Mouse (Mus musculus): ENCODE measurements around the gene Glp1r. TPM values are rescaled to one million over a fixed set of nuclear protein-coding genes. Genes with fewer than 3 reads are reported as not detected.

Glp1r gene
- polyA plus RNA-seq (2014; fragmentation: Nextera tagmentation; extraction: Ambion mirVana) = not detected in 2 replicates

- peak within 1 kb of the TSS; percentile 95 for H3K4me2 ChIP-seq (ENCODE audit: low read depth, severe bottlenecking)
- peak within 1 kb of the TSS; percentile 41 for H3K4me3 ChIP-seq (ENCODE audit: low read depth, low read length)
- peaks cover 44% of the 10 kb centered on the region for H3K27me3 ChIP-seq (ENCODE audit: control insufficient read depth, insufficient read depth, low read length)
- H3K4me1 ChIP-seq (ENCODE audit: control insufficient read depth, insufficient read depth, low read length) = peaks cover 8% of the 10 kb centered on the region; the same call in 1 of the 2 replicates
- H3K9ac ChIP-seq (ENCODE audit: low read length) = peak within 1 kb of the TSS; percentile 45
- DNase-seq (ENCODE audit: low spot score) (peak; percentile 27), ATAC-seq (ENCODE audit: insufficient number of reproducible peaks, low FRiP score, low TSS enrichment, low read depth) (0 out of 2 replicates have a peak, but pooled peaks have one; percentile 60)
- no peak within 1 kb of the TSS for H3K27ac ChIP-seq (replicated peaks; ENCODE audit: low read depth, low read length)
- H3K36me3 ChIP-seq (ENCODE audit: control insufficient read depth, insufficient read depth, low read length) = no peaks in the 10 kb centered on the region
- H3K9me3 ChIP-seq (ENCODE audit: control insufficient read depth, low read length) = no peaks in the 10 kb centered on the region
- 0% methylated on average over 32 of the region's 37 CpGs for WGBS
Observed at GRCm38 (mm10) chr17:30901627-30902026, at the start of gene Glp1r. Glp1r (plus strand) TSS chr17:30901817.

- Histone ChIP-seq H3K4me1 (ENCODE audit: control insufficient read depth, insufficient read depth, low read length) (no peaks in the 10 kb centered on the region), H3K4me3 (ENCODE audit: low read depth, low read length) (no peak overlapping the region), H3K9ac (ENCODE audit: low read length) (no peak overlapping the region), H3K36me3 (ENCODE audit: control insufficient read depth, insufficient read depth, low read length) (no peaks in the 10 kb centered on the region), H3K27ac (replicated peaks; ENCODE audit: low read depth, low read length) (no peak overlapping the region), H3K4me2 (ENCODE audit: low read depth, severe bottlenecking) (no peak overlapping the region), H3K9me3 (ENCODE audit: control insufficient read depth, low read length) (no peaks in the 10 kb centered on the region), H3K27me3 (ENCODE audit: control insufficient read depth, insufficient read depth, low read length) (no peaks in the 10 kb centered on the region)
- no peak for DNase-seq (ENCODE audit: low spot score)
- ATAC-seq (ENCODE audit: insufficient number of reproducible peaks, low FRiP score, low TSS enrichment, low read depth) = no peak
Observed at GRCm38 (mm10) chr17:30852345-30852744, 49.3 kb upstream of the Glp1r start.

- no peak overlapping the region for H3K27ac ChIP-seq (replicated peaks; ENCODE audit: low read depth, low read length)
- H3K36me3 ChIP-seq (ENCODE audit: control insufficient read depth, insufficient read depth, low read length) = no peaks in the 10 kb centered on the region
- 90% methylated on average over 5 of the region's 5 CpGs for WGBS
- DNase-seq (ENCODE audit: low spot score) = no peak
- H3K27me3 ChIP-seq (ENCODE audit: control insufficient read depth, insufficient read depth, low read length) = no peaks in the 10 kb centered on the region
- no peak for ATAC-seq (ENCODE audit: insufficient number of reproducible peaks, low FRiP score, low TSS enrichment, low read depth)
- no peak overlapping the region for H3K9ac ChIP-seq (ENCODE audit: low read length)
- no peaks in the 10 kb centered on the region for H3K4me1 ChIP-seq (ENCODE audit: control insufficient read depth, insufficient read depth, low read length)
- no peaks in the 10 kb centered on the region for H3K9me3 ChIP-seq (ENCODE audit: control insufficient read depth, low read length)
- H3K4me2 ChIP-seq (ENCODE audit: low read depth, severe bottlenecking) = no peak overlapping the region
- no peak overlapping the region for H3K4me3 ChIP-seq (ENCODE audit: low read depth, low read length)
Observed at GRCm38 (mm10) chr17:30857347-30857746, 44.3 kb upstream of the Glp1r start.

- H3K27ac ChIP-seq (replicated peaks; ENCODE audit: low read depth, low read length) = no peak overlapping the region
- WGBS = 70% methylated on average over 11 of the region's 11 CpGs
- no peaks in the 10 kb centered on the region for H3K36me3 ChIP-seq (ENCODE audit: control insufficient read depth, insufficient read depth, low read length)
- no peaks in the 10 kb centered on the region for H3K9me3 ChIP-seq (ENCODE audit: control insufficient read depth, low read length)
- H3K27me3 ChIP-seq (ENCODE audit: control insufficient read depth, insufficient read depth, low read length) = no peaks in the 10 kb centered on the region
- no peak overlapping the region for H3K4me2 ChIP-seq (ENCODE audit: low read depth, severe bottlenecking)
- DNase-seq (ENCODE audit: low spot score) (no peak), ATAC-seq (ENCODE audit: insufficient number of reproducible peaks, low FRiP score, low TSS enrichment, low read depth) (no peak)
- no peak overlapping the region for H3K4me3 ChIP-seq (ENCODE audit: low read depth, low read length)
- H3K9ac ChIP-seq (ENCODE audit: low read length) = no peak overlapping the region
- H3K4me1 ChIP-seq (ENCODE audit: control insufficient read depth, insufficient read depth, low read length) = no peaks in the 10 kb centered on the region
Observed at GRCm38 (mm10) chr17:30858586-30859259, 42.9 kb upstream of the Glp1r start.

GRCm38 (mm10) chr17:30859989-30860585 lies 41.5 kb upstream of the Glp1r start:
- Histone ChIP-seq H3K4me2 (ENCODE audit: low read depth, severe bottlenecking) (no peak overlapping the region), H3K9me3 (ENCODE audit: control insufficient read depth, low read length) (no peaks in the 10 kb centered on the region), H3K4me1 (ENCODE audit: control insufficient read depth, insufficient read depth, low read length) (no peaks in the 10 kb centered on the region), H3K27me3 (ENCODE audit: control insufficient read depth, insufficient read depth, low read length) (no peaks in the 10 kb centered on the region), H3K27ac (replicated peaks; ENCODE audit: low read depth, low read length) (no peak overlapping the region), H3K36me3 (ENCODE audit: control insufficient read depth, insufficient read depth, low read length) (no peaks in the 10 kb centered on the region), H3K4me3 (ENCODE audit: low read depth, low read length) (no peak overlapping the region), H3K9ac (ENCODE audit: low read length) (no peak overlapping the region)
- WGBS = 42% methylated on average over 10 of the region's 10 CpGs
- DNase-seq (ENCODE audit: low spot score) (no peak), ATAC-seq (ENCODE audit: insufficient number of reproducible peaks, low FRiP score, low TSS enrichment, low read depth) (no peak)

GRCm38 (mm10) chr17:30860606-30861005 lies 41.0 kb upstream of the Glp1r start:
- H3K9me3 ChIP-seq (ENCODE audit: control insufficient read depth, low read length) = no peaks in the 10 kb centered on the region
- no peak overlapping the region for H3K9ac ChIP-seq (ENCODE audit: low read length)
- no peak overlapping the region for H3K27ac ChIP-seq (replicated peaks; ENCODE audit: low read depth, low read length)
- 67% methylated on average over 7 of the region's 7 CpGs for WGBS
- no peak for DNase-seq (ENCODE audit: low spot score)
- ATAC-seq (ENCODE audit: insufficient number of reproducible peaks, low FRiP score, low TSS enrichment, low read depth) = no peak
- no peak overlapping the region for H3K4me3 ChIP-seq (ENCODE audit: low read depth, low read length)
- no peaks in the 10 kb centered on the region for H3K27me3 ChIP-seq (ENCODE audit: control insufficient read depth, insufficient read depth, low read length)
- no peaks in the 10 kb centered on the region for H3K4me1 ChIP-seq (ENCODE audit: control insufficient read depth, insufficient read depth, low read length)
- no peaks in the 10 kb centered on the region for H3K36me3 ChIP-seq (ENCODE audit: control insufficient read depth, insufficient read depth, low read length)
- H3K4me2 ChIP-seq (ENCODE audit: low read depth, severe bottlenecking) = no peak overlapping the region

- Histone ChIP-seq H3K9ac (ENCODE audit: low read length) (no peak overlapping the region), H3K4me3 (ENCODE audit: low read depth, low read length) (no peak overlapping the region), H3K4me2 (ENCODE audit: low read depth, severe bottlenecking) (no peak overlapping the region), H3K27ac (replicated peaks; ENCODE audit: low read depth, low read length) (no peak overlapping the region), H3K9me3 (ENCODE audit: control insufficient read depth, low read length) (no peaks in the 10 kb centered on the region), H3K4me1 (ENCODE audit: control insufficient read depth, insufficient read depth, low read length) (no peaks in the 10 kb centered on the region), H3K27me3 (ENCODE audit: control insufficient read depth, insufficient read depth, low read length) (no peaks in the 10 kb centered on the region), H3K36me3 (ENCODE audit: control insufficient read depth, insufficient read depth, low read length) (no peaks in the 10 kb centered on the region)
- no peak for DNase-seq (ENCODE audit: low spot score)
- ATAC-seq (ENCODE audit: insufficient number of reproducible peaks, low FRiP score, low TSS enrichment, low read depth) = no peak
- WGBS = 73% methylated on average over 8 of the region's 8 CpGs
Observed at GRCm38 (mm10) chr17:30866281-30866680, 35.3 kb upstream of the Glp1r start.

- H3K9ac ChIP-seq (ENCODE audit: low read length) = no peak overlapping the region
- H3K27me3 ChIP-seq (ENCODE audit: control insufficient read depth, insufficient read depth, low read length) = no peaks in the 10 kb centered on the region
- H3K4me3 ChIP-seq (ENCODE audit: low read depth, low read length) = no peak overlapping the region
- WGBS = 91% methylated on average over 9 of the region's 9 CpGs
- H3K27ac ChIP-seq (replicated peaks; ENCODE audit: low read depth, low read length) = no peak overlapping the region
- no peak for DNase-seq (ENCODE audit: low spot score)
- no peaks in the 10 kb centered on the region for H3K9me3 ChIP-seq (ENCODE audit: control insufficient read depth, low read length)
- ATAC-seq (ENCODE audit: insufficient number of reproducible peaks, low FRiP score, low TSS enrichment, low read depth) = no peak
- no peak overlapping the region for H3K4me2 ChIP-seq (ENCODE audit: low read depth, severe bottlenecking)
- H3K4me1 ChIP-seq (ENCODE audit: control insufficient read depth, insufficient read depth, low read length) = no peaks in the 10 kb centered on the region
- no peaks in the 10 kb centered on the region for H3K36me3 ChIP-seq (ENCODE audit: control insufficient read depth, insufficient read depth, low read length)
Observed at GRCm38 (mm10) chr17:30866966-30867365, 34.7 kb upstream of the Glp1r start.
